Mouse (Mus musculus) megakaryocyte progenitor cell, adult 5-6 weeks (primary cell): ENCODE data around the gene Gucd1. TPM values are rescaled to one million over a fixed set of nuclear protein-coding genes. Genes with fewer than 3 reads are reported as not detected.

Experiments
- ATAC-seq: replicated peaks from 2 replicates; pipeline ENCODE4 v1.8.0; 2016; ENCODE audit warnings: mild to moderate bottlenecking, moderate TSS enrichment, inconsistent platforms; ENCODE audit not compliant: poor library complexity
- total RNA-seq, 2 experiments: library from RNA; stranded (forward) in 1 of 2; stranded (reverse) in 1 of 2; fragments of 157-497, 149-512 nt in 1 of 2; fragments of 200-1000 nt in 1 of 2; gene quantifications; 2 replicates each; pipeline versions ENCODE4 v1.2.3 to v1.2.4; 2015 to 2017

Gucd1 gene
- total RNA-seq, 2 experiments from 2014 or later, result 7.3 to 11.2 TPM

DNA sequence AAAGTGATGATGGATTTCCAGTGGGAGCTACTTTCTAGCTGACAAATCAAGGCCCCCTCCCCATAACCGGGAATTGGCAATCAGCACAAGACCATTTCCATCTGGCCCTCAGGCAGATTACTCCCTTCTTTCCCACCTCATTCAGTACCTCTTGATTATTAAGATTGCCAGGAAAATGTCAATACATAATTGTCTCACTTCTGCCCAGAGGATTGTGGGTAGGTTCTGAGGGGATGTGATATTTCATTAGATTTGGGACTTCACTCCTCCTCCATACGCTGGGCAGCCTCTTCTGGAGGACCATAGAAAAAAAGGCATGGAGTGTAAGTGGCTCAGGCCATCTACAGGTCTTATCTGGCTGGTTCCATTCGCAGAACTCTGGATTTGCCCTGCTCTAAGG, 185.5 kb downstream of the Gucd1 start:
- no peak for ATAC-seq

DNA sequence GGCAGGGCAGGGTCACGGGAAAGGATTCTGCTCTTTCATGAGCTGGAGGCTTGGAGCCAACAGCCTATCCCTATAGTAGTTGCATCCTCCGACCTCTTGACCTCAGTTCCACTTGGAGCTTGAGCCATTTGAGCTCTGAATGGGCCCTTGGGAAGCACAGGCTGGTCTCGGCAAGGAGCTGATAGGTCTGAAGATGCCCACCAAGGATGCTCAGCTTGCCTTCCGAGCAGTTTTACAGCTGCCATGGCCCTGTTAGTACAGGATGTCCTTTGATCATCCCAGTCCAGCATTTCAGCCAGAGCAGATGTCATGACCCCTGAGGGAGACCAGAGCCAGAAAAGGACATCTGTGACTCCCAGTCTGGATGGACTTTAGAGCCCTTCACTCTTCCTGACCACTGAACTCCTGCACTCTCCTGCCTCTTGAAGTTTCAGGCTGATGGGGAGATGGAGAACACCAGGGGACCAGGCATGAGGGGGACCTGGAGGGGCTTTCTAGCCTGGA, 189.5 kb downstream of the Gucd1 start:
- no peak for ATAC-seq

GRCm38 (mm10) chr10:75327081-75327480, 190.7 kb downstream of the Gucd1 start:
- peak; percentile 46 for ATAC-seq

DNA sequence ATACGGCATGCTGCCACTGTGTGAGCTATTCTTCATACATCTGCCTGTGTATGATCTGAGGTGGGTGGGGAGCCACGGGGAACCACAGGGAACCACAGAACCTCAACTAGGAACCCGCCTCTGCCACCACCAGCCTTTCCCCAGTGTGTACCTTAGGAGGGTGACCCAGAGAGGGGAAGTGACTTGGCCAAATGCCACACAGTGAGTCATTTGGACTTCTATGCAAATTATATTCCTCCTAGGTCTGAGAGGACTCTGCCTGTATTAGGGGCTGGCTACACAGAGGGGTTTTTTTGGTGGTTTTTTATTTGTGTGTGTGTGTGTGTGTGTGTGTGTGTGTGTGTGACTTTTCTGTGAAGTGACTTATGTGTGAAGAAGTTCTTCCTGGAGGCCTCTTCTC, 191.2 kb downstream of the Gucd1 start:
- peak; percentile 76 for ATAC-seq

- no peak for ATAC-seq
These were observed 192.0 kb downstream of the Gucd1 start for GRCm38 (mm10) chr10:75325821-75326220.

GRCm38 (mm10) chr10:75324391-75324790, 193.4 kb downstream of the Gucd1 start:
- peak; percentile 45 for ATAC-seq

- ATAC-seq, result no peak
These were observed 193.8 kb downstream of the Gucd1 start for GRCm38 (mm10) chr10:75323986-75324385.

DNA sequence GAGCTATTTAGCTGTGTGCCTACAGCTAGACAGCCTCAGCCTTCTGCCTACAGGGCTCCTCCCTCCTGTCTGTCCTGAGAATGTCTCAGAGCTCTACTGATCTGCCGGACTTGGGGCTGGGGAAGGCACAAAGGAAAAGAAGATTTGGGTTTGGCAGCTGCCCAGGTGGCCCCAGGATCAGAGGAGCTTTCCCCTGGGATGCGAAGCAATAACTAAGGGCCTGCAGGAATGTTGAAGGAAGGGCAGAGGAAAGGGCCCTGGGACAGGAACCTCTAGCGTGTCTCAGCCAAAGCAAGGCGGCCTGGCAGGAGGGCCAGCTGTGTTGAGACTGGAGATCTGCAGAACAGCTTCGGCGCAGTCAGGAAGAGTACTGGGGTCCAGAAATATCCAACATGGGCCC, 194.8 kb downstream of the Gucd1 start:
- ATAC-seq, result no peak

GRCm38 (mm10) chr10:75320321-75320720, 197.5 kb downstream of the Gucd1 start:
- ATAC-seq, result peak; percentile 58

GRCm38 (mm10) chr10:75318206-75318605, 199.6 kb downstream of the Gucd1 start:
- no peak for ATAC-seq

GRCm38 (mm10) chr10:75316908-75317761, 200.6 kb downstream of the Gucd1 start:
- peak; percentile 56 for ATAC-seq

DNA sequence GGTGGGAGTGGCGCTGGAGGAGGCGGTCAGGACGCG, 201.1 kb downstream of the Gucd1 start, which contains the start of gene Adora2a:
Adora2a (plus strand) TSS at position 6 of the 36 bp plus-strand sequence.
- ATAC-seq, result no peak

- ATAC-seq, result no peak
These were observed 201.3 kb downstream of the Gucd1 start for GRCm38 (mm10) chr10:75316472-75316871.

GRCm38 (mm10) chr10:75315756-75316155, 202.0 kb downstream of the Gucd1 start:
- no peak for ATAC-seq

DNA sequence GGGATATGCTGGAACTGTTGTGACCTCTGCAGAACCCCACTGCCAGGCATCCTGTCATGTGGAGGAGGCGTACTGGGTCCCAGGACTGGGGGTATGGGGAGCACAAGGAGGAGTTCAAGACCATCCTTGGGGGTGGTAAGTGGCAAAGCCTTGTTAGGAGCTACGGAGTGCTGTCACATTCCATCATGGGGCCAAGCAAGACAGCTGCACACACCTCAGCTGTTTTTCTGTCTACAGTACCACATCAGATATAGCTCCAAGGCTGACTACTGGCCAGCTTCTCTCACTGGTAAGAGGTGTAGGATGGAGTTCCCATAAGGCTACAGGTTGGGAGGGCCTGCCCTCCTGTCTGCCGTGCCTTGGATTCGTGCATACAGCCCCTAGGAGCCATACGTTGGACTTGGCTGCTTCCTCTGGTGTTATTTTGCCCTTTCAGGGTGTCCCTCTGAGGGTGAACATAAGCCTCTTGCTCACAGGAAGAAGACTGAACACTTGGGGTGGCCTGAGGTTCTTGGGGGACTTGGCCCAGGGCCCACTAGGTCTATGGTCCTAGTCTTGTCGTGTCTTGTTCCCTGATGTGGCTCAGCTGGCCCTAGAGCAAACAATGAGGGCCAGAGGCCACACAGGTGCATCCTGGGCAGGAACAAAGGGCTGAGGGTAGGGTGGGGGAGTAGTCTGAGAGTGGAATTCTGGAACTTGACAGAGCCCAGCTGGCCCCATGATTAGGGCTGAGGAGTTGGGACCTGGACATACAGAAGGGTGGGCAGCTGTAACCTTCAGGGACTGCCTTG, 203.4 kb downstream of the Gucd1 start:
- ATAC-seq, result no peak

DNA sequence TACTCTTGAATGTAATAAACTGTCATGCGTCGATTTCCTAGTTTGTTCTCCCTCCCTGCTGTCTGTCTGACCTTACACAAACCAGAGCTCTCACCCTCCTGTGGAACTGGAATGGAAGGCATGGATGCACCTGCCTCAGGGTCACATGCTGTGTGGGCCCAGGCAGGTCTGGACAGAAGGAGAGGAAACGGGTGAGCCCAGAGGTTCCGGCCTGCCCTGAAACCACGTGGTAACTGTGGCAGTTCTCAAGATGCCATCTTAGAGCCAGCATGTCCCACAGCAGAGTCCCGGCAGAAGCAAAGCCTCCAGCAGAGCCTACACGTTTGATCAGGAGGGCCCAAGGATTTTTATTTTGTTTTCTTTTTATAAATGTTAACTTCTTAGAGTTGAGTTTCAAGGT, 205.4 kb downstream of the Gucd1 start:
- ATAC-seq, result peak; percentile 33

DNA sequence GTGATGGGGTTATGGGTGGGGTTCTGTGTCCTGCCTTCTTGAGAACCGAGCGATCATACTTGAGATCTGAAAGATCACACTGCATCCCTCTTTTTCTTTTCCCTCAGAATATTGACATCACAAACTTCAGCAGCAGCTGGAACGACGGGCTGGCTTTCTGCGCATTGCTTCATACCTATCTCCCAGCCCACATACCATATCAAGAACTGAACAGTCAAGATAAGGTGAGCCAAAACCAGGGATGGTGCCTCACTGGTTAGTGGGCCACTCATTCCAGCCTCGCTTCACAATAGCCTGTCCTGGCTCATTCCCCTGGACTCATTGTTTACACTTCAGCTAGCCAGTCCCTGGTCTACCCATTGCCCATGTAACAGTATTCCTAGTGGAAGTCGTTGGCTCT, 210.6 kb downstream of the Gucd1 start:
- ATAC-seq, result peak; percentile 59

DNA sequence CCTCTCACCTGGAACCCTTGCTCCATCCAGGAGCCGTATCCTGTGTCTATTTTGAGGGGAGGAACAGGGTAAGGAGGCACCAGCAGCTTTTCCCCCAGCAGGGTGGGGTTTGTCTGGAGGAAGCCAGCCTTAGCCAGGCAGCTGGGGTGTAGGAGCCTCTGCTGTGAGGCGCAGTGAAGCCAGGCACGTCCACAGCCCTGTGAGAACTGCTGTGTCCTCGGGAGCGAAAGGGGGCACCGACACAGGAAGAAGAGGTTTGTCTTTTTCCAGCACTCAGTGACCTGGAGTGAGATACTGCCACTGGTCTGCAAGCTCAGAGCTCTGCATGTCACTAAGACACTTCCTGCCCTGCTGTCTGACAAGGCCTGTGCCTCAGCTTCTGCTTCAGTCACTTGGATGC, 213.4 kb downstream of the Gucd1 start:
- ATAC-seq, result no peak

DNA sequence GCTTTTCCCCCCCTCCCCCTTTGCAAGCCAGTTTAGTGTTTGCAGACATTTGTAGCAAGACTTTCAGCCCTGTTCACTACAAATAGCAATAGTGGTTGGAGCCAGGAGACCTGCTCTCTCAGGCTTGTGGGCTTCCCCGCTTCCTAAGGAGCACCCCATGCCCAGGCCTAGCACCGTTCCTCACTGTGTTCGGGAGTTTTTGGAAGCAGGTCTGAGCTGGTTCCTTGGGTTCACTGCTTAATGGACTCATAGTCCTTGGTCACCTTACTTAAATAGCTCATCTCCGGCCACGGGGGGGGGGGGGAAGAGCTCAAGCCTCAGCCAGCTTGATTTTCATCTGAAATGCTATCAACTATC, 213.7 kb downstream of the Gucd1 start:
- no peak for ATAC-seq

DNA sequence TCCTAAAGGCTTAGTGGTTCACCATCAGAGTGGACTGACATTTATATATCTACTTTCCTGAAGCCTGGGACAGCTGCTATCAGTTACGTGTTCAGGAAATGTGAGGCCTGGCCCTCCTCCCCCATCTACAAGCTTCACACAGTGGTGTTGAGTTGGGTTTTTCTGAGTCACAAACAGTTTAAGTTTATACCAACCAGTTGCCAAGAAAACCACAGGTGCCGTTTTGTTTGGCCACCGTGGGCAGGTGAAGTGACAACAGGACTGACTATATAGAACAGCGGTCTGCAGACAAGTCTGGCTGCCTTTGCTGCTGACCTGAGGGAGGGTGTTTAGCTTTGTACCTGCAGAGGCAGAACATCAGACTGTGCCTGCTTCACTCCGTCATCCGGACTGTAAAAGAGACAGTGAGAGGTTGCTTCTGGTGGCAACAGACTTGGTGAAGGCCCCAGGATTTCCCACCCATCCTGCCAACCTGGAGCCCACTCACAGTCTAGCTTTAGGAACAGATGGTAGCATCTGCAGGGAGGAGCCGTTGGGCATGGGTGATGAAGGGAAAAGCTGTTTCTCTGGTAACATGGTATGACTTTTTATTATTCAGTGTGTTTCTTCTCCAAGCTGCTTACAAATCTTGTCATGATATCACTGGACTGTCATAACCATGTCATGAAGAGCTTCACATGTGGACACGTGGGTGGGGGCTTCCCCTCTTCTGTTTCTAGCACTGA, 214.3 kb downstream of the Gucd1 start:
- no peak for ATAC-seq

DNA sequence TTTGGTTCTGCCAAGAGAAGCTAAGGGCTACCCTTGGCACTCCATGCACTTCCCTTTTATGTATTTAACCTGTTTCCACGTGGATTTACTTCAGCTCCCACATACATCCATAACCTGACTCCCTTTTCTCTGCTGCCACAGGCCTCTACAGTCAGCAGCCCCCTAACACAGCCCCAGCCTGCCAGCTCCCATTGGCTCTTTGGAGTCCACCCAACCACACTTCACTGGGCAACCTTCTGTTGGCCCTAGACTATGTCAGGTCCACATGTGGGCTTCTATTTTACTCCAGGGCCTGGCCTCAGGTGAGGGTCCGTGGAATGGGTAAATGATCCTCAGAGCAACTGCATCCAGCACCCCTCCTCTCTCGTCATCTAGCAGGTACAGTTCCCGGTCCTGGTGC, 215.2 kb downstream of the Gucd1 start:
- ATAC-seq, result no peak

DNA sequence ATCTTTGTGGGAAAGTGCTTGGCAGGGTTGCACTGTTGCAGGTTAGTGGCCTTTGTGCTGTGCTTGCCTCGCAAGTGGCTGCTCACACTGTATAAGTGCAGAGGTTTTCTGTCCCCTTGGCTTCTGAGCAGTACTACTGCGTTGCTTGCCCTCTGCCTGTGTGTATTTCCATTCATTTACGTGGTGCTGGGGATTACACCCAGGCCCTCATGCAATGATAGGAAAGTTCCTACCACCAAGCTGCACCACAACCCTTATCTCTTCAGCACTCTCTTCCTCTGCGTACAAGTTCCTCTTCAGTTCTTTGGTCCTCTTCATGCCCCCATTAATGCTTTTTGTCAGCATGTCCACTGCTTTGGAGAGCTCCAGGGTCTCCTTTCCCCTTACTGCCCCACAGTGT, 215.8 kb downstream of the Gucd1 start:
- peak; percentile 79 for ATAC-seq
